Mouse (Mus musculus): ENCODE measurements at regions not wholly inside any gene's neighbourhood (a gene's known extent, or its start where the extent isn't known, plus 50 kb on each side); places are given as distances from the start of the nearest gene placed in this dataset.

- DNase-seq: peak; percentile 26
These were observed 63.2 kb upstream of the Bmp6 start for GRCm38 (mm10) chr13:38281712-38282111.

GRCm38 (mm10) chr13:38287960-38288359 is 56.9 kb upstream of the Bmp6 start:
- DNase-seq: no peak

GRCm38 (mm10) chr13:38288572-38289440 is 56.1 kb upstream of the Bmp6 start:
- no peak for DNase-seq

GRCm38 (mm10) chr13:38290287-38290941 is 54.5 kb upstream of the Bmp6 start:
- DNase-seq: peak; percentile 75

GRCm38 (mm10) chr13:38291487-38291886 is 53.4 kb upstream of the Bmp6 start:
- DNase-seq: peak; percentile 18
